Comparison of ENCODE assay signal across 1 mouse cellular context in genomic region chr1:120259249-120259648, GRCm38 (mm10).
TF ChIP-seq lines count a peak whose summit lies in the region.

No protein-coding gene starts in this region.

TF ChIP-seq in MEL, 35 proteins besides CTCF, POLR2A, EP300 and RAD21 (continued from another document):
- no peak for TF ChIP-seq USF2 (IDR thresholded peaks at IDR 0.05; ENCODE audit: borderline replicate concordance in 1 of 2, insufficient read depth in 1 of 2, low read depth in 1 of 2, low read length in 2 of 2)
